Mouse (Mus musculus) MEL (cell line): ENCODE results near the gene 4930447C04Rik.

Source experiments
- CTCF ChIP-seq, 3 experiments: IDR thresholded peaks in 2 of 3; conservative IDR thresholded peaks in 1 of 3; 2 replicates each; pipeline ENCODE4 v1.5.1; 2011 to 2012; ENCODE audit warnings: low read length in 3 of 3, low read depth in 2 of 3, mild to moderate bottlenecking in 2 of 3, improper control_type of control experiment in 1 of 3, inconsistent platforms in 1 of 3, mixed read lengths in 1 of 3, moderate library complexity in 1 of 3; ENCODE audit not compliant: control insufficient read depth in 1 of 3, insufficient read depth in 1 of 3, poor library complexity in 1 of 3, severe bottlenecking in 1 of 3
- GABPA ChIP-seq: IDR thresholded peaks from 2 replicates; pipeline ENCODE4 v1.6.1; 2012; ENCODE audit warnings: low read depth, mild to moderate bottlenecking, inconsistent platforms, low read length, improper control_type of control experiment, moderate library complexity
- MEF2A ChIP-seq: IDR thresholded peaks from 2 replicates; pipeline ENCODE4 v1.6.1; 2014; ENCODE audit warnings: low read depth, mild to moderate bottlenecking, inconsistent platforms, low read length, improper control_type of control experiment; ENCODE audit not compliant: poor library complexity, insufficient replicate concordance, severe bottlenecking; ENCODE audit errors: extremely low read depth
- POLR2A ChIP-seq, 2 experiments: IDR thresholded peaks; 2 replicates each; pipeline ENCODE4 v1.6.1; 2011 to 2012; ENCODE audit warnings: low read length in 2 of 2, mild to moderate bottlenecking in 2 of 2, control low read depth in 1 of 2, improper control_type of control experiment in 1 of 2, low read depth in 1 of 2, moderate library complexity in 1 of 2; ENCODE audit not compliant: control insufficient read depth in 1 of 2, insufficient read depth in 1 of 2, poor library complexity in 1 of 2
- UBTF ChIP-seq: IDR thresholded peaks from 2 replicates; pipeline ENCODE4 v1.6.1; 2012; ENCODE audit warnings: low read depth, mild to moderate bottlenecking, inconsistent platforms, low read length, improper control_type of control experiment, moderate library complexity, borderline replicate concordance; ENCODE audit not compliant: insufficient read depth

DNA sequence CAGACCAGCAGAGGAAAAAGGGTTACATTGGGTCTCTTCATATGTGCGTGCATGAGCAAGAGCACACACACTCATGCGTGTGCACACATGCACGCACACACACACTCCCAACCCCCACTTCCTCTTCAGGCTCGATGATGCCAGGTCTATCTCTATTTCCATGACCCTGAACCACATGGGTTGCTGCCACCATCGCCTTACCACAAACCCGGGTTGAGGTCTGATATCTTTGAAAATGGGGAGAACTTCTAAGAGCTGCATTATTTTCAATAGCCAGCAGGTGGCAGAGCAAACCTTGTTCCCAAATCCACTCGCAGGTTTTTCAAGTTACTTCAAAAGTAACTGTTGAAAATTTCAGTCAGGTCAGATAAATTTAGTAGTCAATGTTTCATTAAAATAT is 92.8 kb downstream of the 4930447C04Rik start:
- TF ChIP-seq CTCF (IDR thresholded peaks at IDR 0.05 in 2 of 3, conservative IDR thresholded peaks at IDR 0.05 in 1 of 3; ENCODE audit: control insufficient read depth in 1 of 3, insufficient read depth in 1 of 3, low read depth in 2 of 3, low read length in 3 of 3, poor library complexity in 1 of 3, severe bottlenecking in 1 of 3) (peak; percentile 44 to 84 (median 69)), POLR2A (IDR thresholded peaks at IDR 0.05; ENCODE audit: control insufficient read depth in 1 of 2, insufficient read depth in 1 of 2, low read depth in 1 of 2, low read length in 2 of 2, poor library complexity in 1 of 2) (no peak), GABPA (no peak), MEF2A (no peak), UBTF (no peak)
